Mouse (Mus musculus) midbrain, postnatal 0 days (tissue): ENCODE measurements around the gene Bdkrb2. TPM values are rescaled to one million over a fixed set of nuclear protein-coding genes. Genes with fewer than 3 reads are reported as not detected.

Experiments used
- ATAC-seq: fragments of 200-750 bp; cut with Nextera tagmentation; 2 replicates; pipeline ENCODE4 v1.8.0; 2017; ENCODE audit warnings: moderate number of reproducible peaks, mild to moderate bottlenecking, moderate TSS enrichment, moderate library complexity; ENCODE audit not compliant: low FRiP score
- DNase-seq: peaks from one replicate; pipeline ENCODE4 v3.0.0-alpha.2; 2015; ENCODE audit warnings: low spot score
- H3K27ac ChIP-seq: fragments of 300-500 bp; sonication (generic); 2 replicates; pipeline ENCODE4 v1.5.1; 2014; ENCODE audit warnings: low read depth, mild to moderate bottlenecking, low read length, mixed read lengths
- H3K27me3 ChIP-seq: fragments of 300-500 bp; sonication (generic); 2 replicates; pipeline ENCODE4 v1.6.1; 2014; ENCODE audit warnings: low read length, control low read depth, mixed read lengths; ENCODE audit not compliant: insufficient read depth
- H3K36me3 ChIP-seq: fragments of 300-500 bp; sonication (generic); 2 replicates; pipeline ENCODE4 v1.6.1; 2014; ENCODE audit warnings: low read length, control low read depth, mixed read lengths; ENCODE audit not compliant: insufficient read depth
- H3K4me1 ChIP-seq: fragments of 300-500 bp; sonication (generic); 2 replicates; pipeline ENCODE4 v1.6.1; 2014; ENCODE audit warnings: mild to moderate bottlenecking, control low read depth, antibody characterized with exemption, low read length, mixed read lengths; ENCODE audit not compliant: insufficient read depth
- H3K4me2 ChIP-seq: fragments of 300-500 bp; sonication (generic); 2 replicates; pipeline ENCODE4 v1.6.1; 2014; ENCODE audit warnings: low read depth, mild to moderate bottlenecking, low read length, mixed read lengths; ENCODE audit not compliant: poor library complexity, severe bottlenecking
- H3K4me3 ChIP-seq: fragments of 300-500 bp; sonication (generic); 2 replicates; pipeline ENCODE4 v1.5.1; 2014; ENCODE audit warnings: low read depth, mild to moderate bottlenecking, low read length, moderate library complexity
- H3K9ac ChIP-seq: fragments of 300-500 bp; sonication (generic); replicated peaks from 2 replicates; pipeline ENCODE4 v1.6.1; 2014; ENCODE audit warnings: mild to moderate bottlenecking, low read length, moderate library complexity, mixed read lengths; ENCODE audit not compliant: poor library complexity, severe bottlenecking
- H3K9me3 ChIP-seq: fragments of 300-500 bp; sonication (generic); 2 replicates; pipeline ENCODE4 v1.6.1; 2016; ENCODE audit warnings: low read length, control low read depth
- CTCF ChIP-seq: IDR thresholded peaks from 2 replicates; pipeline ENCODE4 v1.5.1; 2016; ENCODE audit warnings: antibody characterized with exemption, mild to moderate bottlenecking
- WGBS: fragments of 180-500 bp; shearing (Covaris S2); extraction: QIAGEN DNeasy Blood & Tissue Kit; methylation state at CpG from one replicate; pipeline ENCODE4 v1.1.7; 2014; 5-methylcytosine and 5-hydroxymethylcytosine counted together
- polyA plus RNA-seq: library from polyadenylated mRNA; unstranded; fragments of >200 nt; fragmentation: Nextera tagmentation; extraction: Ambion mirVana; gene quantifications from 2 replicates; pipeline ENCODE4 v1.2.1, GENCODE M21; 2015
- total RNA-seq: library from RNA; depleted of rRNA; stranded (reverse); fragments of >200 nt; gene quantifications from 2 replicates; pipeline ENCODE4 v1.2.3, GENCODE M21; 2014

Gene Bdkrb2
- total and polyA plus RNA-seq, 2 experiments from 2014 or later = 0.64 to 1.6 TPM

DNA sequence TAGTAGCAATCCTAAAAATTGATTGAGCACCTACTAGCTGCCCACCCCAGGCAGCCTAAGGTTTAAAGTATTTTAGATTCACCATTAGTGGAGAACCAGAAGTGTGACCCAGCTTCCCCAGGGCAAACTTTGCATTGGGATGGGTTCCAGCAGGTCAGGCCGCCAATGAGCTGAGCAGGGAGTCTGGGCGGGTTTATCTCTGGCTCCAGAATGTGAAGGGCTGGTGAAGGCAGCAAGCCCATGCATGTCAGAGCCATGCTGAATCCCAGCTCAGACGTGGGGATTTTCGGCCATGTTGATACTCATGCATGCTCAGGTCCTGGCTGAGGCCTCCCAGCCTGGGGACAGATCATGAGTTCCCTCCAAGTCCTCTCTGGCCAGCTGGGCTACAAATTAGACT is 11.3 kb downstream of the Bdkrb2 start:
- no peak for TF ChIP-seq CTCF
- no peaks in the 10 kb centered on the region for H3K36me3 ChIP-seq
- DNase-seq (no peak), ATAC-seq (no peak)
- H3K9ac ChIP-seq = no peak overlapping the region
- H3K9me3 ChIP-seq = no peaks in the 10 kb centered on the region
- no peak overlapping the region for H3K4me3 ChIP-seq
- H3K27ac ChIP-seq = no peak overlapping the region
- H3K4me2 ChIP-seq = no peak overlapping the region
- WGBS = 85% methylated on average over 4 of the region's 4 CpGs
- H3K4me1 ChIP-seq = no peaks in the 10 kb centered on the region
- no peaks in the 10 kb centered on the region for H3K27me3 ChIP-seq

DNA sequence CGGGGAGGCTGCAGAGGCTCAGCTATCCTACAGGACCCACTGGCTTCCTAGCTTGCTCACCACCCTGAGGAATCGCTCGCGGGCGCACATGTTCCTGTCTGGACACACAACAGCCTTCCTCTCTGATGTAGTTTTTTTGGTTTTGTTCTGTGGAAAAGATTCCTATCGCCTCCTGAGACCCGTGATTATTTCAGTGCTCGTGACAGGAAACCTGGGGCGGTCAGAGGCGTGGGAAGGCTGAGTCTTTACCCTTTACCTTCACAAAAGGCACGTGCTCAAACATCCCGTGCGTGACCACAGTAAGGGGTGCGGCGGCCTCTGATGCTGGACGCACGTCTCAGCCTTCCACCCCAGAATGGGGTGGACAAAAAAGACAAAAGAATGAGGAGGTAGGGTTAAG is 17.5 kb downstream of the Bdkrb2 start:
- TF ChIP-seq CTCF = no peak
- DNase-seq = no peak

DNA sequence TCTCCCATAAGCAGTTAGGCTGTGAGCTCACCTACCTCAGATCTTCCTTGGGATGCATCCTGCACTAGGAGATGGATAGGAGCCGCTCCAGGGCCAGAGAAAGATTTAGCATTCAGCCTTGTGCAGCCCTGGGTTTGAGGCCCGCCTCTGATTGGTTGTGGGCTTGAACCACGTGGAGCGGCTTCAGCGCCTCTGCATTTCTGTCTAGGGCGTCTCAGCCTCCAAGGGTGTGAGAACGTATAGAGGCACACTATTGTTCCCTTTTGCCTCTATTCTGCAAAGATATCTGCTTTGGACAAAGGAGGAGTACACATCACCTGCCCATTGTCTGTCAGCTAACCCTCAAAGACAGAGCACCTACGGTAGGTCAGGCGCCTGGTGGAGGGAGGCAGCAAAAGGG is 19.5 kb downstream of the Bdkrb2 start:
- TF ChIP-seq CTCF = no peak
- H3K4me3 ChIP-seq = no peak overlapping the region
- no peaks in the 10 kb centered on the region for H3K36me3 ChIP-seq
- H3K27ac ChIP-seq = no peak overlapping the region
- ATAC-seq (no peak), DNase-seq (no peak)
- H3K9me3 ChIP-seq = no peaks in the 10 kb centered on the region
- 62% methylated on average over 9 of the region's 9 CpGs for WGBS
- peaks cover 3% of the 10 kb centered on the region; the same call in 1 of the 2 replicates for H3K4me1 ChIP-seq
- H3K27me3 ChIP-seq = no peaks in the 10 kb centered on the region
- no peak overlapping the region for H3K4me2 ChIP-seq
- no peak overlapping the region for H3K9ac ChIP-seq

More for the DNA sequence above, 17.5 kb downstream of the Bdkrb2 start:
- H3K9ac ChIP-seq = no peak overlapping the region
- peaks cover 3% of the 10 kb centered on the region; the same call in 1 of the 2 replicates for H3K4me1 ChIP-seq
- no peak overlapping the region for H3K4me3 ChIP-seq
- H3K9me3 ChIP-seq = no peaks in the 10 kb centered on the region
- H3K27ac ChIP-seq = no peak overlapping the region
- ATAC-seq = no peak
- 78% methylated on average over 17 of the region's 17 CpGs for WGBS
- no peak overlapping the region for H3K4me2 ChIP-seq
- no peaks in the 10 kb centered on the region for H3K36me3 ChIP-seq
- no peaks in the 10 kb centered on the region for H3K27me3 ChIP-seq

DNA sequence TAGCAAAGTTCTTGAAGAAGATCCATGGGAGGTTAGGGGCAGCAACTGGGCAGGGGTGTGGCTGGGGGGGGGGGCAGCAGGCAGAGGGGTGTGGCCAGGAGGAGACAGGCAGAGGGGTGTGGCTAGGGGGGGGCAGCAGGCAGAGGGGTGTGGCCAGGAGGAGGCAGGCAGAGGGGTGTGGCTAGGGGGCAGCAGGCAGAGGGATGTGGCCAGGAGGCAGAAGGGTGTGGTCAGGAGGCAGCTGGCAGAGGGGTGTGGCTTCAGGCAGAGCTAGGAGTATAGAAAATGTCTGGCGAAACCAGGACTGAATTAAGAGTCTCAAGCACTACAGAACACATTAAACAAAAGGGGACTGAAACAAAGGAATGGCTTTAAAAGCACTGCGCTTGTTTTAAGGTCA is 20.5 kb downstream of the Bdkrb2 start:
- no peak for ATAC-seq
- no peak overlapping the region for H3K4me3 ChIP-seq
- WGBS = 28% methylated on average over 2 of the region's 2 CpGs

DNA sequence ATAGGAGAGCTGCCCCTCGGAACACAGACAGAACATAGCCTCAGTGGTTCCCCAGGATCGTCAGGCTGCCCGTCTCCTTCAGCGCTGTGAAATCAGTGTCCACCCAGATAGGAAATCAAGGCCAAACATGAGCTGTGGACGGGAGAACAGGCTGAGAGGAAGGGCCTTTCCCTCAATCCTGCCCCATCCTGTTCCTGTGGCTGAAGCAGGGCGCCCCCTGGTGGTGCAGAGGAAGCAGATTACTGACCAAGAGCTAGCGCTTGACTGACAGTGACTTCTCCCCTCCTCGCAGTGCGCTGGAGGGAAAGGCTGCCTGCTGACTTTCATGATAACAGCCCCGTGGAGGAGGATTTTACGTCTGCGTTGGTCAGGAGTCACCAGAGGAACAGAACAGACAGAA is 21.8 kb downstream of the Bdkrb2 start:
- TF ChIP-seq CTCF = peak; percentile 93
- no peaks in the 10 kb centered on the region for H3K27me3 ChIP-seq
- H3K9me3 ChIP-seq = no peaks in the 10 kb centered on the region
- H3K4me2 ChIP-seq = no peak overlapping the region
- peak; percentile 76 for DNase-seq
- H3K4me1 ChIP-seq = peaks cover 3% of the 10 kb centered on the region; the same call in 1 of the 2 replicates
- no peak overlapping the region for H3K9ac ChIP-seq
- H3K27ac ChIP-seq = no peak overlapping the region
- H3K36me3 ChIP-seq = no peaks in the 10 kb centered on the region
- 22% methylated on average over 11 of the region's 12 CpGs for WGBS
- no peak overlapping the region for H3K4me3 ChIP-seq
- ATAC-seq = peak; percentile 58; the same call in 1 of the 2 replicates

More for the DNA sequence above, 20.5 kb downstream of the Bdkrb2 start:
- TF ChIP-seq CTCF = no peak
- H3K9ac ChIP-seq = no peak overlapping the region
- DNase-seq = no peak
- H3K27ac ChIP-seq = no peak overlapping the region
- H3K4me2 ChIP-seq = no peak overlapping the region
- H3K27me3 ChIP-seq = no peaks in the 10 kb centered on the region
- peaks cover 3% of the 10 kb centered on the region; the same call in 1 of the 2 replicates for H3K4me1 ChIP-seq
- no peaks in the 10 kb centered on the region for H3K9me3 ChIP-seq
- no peaks in the 10 kb centered on the region for H3K36me3 ChIP-seq

DNA sequence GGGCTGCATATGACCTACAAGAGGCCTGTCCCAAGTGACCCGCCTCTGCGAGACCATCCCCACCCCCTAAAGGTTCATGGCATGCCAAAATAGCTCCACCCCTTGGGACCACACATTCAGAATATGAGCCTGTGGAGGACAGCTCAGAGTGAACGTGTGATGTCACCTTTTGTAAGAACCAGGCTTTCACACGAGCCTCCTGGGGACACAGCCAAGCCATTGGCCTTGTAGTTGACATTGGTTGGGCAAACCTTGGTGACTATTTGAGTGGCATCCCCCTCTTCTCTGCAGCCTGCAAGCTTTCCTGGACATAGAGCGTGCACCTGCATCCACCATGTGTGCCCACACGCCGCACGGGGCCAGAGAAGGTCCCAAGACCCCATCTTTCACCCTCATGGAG is 24.5 kb downstream of the Bdkrb2 start:
- Histone ChIP-seq H3K27ac (no peak overlapping the region), H3K4me3 (no peak overlapping the region), H3K9ac (no peak overlapping the region), H3K9me3 (no peaks in the 10 kb centered on the region), H3K36me3 (no peaks in the 10 kb centered on the region), H3K4me2 (no peak overlapping the region), H3K4me1 (peaks cover 3% of the 10 kb centered on the region; the same call in 1 of the 2 replicates), H3K27me3 (no peaks in the 10 kb centered on the region)
- DNase-seq (no peak), ATAC-seq (no peak)
- WGBS = 85% methylated on average over 8 of the region's 8 CpGs
- TF ChIP-seq CTCF = no peak
